Comparison of ENCODE assay signal across 33 mouse cellular contexts in the genomic region with DNA sequence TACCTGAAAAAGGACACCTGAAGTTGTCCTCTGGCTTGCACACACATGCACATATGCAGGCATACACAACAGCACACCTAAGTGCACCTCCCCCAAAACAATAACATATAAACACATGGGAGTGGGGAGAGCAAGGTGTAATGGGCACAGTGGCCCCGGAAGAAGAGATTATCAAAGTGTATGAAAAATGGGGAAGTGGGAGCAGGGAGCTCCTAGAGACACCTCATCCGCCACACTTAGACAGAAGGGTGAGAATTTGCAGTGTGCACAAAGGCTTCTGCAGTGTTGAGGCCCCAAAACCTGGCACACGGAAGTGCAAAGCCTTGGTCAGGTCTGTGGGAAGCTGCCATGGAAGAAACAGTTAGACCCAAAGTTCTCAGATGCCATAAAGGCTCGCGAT. TPM values are rescaled to one million over a fixed set of nuclear protein-coding genes. Genes with fewer than 3 reads are reported as not detected.
DNase-seq lines count a peak whose midpoint lies in the region; ATAC-seq lines count a peak whose summit lies in the region.
"Had no signal": no experiment of that assay in that cellular context is flagged by ENCODE, and none has a peak within 500 bp of the region (broad histone marks: within the 10 kb centered on the region; RNA-seq: fewer than 3 reads in every experiment).

No protein-coding gene starts in this region.

- H3K4me2 ChIP-seq in embryonic facial prominence, embryonic 13.5 days: no peak overlapping the region
- no peak overlapping the region for H3K4me2 ChIP-seq in kidney, embryonic 16.5 days (replicated peaks; ENCODE audit: low read depth, low read length)
- H3K4me2 ChIP-seq: embryonic facial prominence, embryonic 12.5 days; forebrain, embryonic 12.5 days; forebrain, embryonic 15.5 days; heart, embryonic 11.5 days; hindbrain, embryonic 12.5 days; hindbrain, embryonic 15.5 days had no signal

- 0 out of 2 replicates have a peak overlapping the region, but pooled peaks have one; percentile 3 for H3K9ac ChIP-seq in embryonic facial prominence, embryonic 13.5 days
- no peak overlapping the region for H3K9ac ChIP-seq in kidney, embryonic 16.5 days (replicated peaks; ENCODE audit: low read length)
- H3K9ac ChIP-seq: forebrain, embryonic 12.5 days; forebrain, embryonic 15.5 days; hindbrain, embryonic 12.5 days; hindbrain, embryonic 15.5 days had no signal

- H3K9me3 ChIP-seq in embryonic facial prominence, embryonic 13.5 days: no peaks in the 10 kb centered on the region
- no peaks in the 10 kb centered on the region for H3K9me3 ChIP-seq in embryonic facial prominence, embryonic 10.5 days
- H3K9me3 ChIP-seq in kidney, embryonic 16.5 days (ENCODE audit: low read length): no peaks in the 10 kb centered on the region
- H3K9me3 ChIP-seq: embryonic facial prominence, embryonic 12.5 days; forebrain, embryonic 12.5 days; forebrain, embryonic 15.5 days; G1E; hindbrain, embryonic 12.5 days; hindbrain, embryonic 15.5 days had no signal

- H3K36me3 ChIP-seq in embryonic facial prominence, embryonic 13.5 days: no peaks in the 10 kb centered on the region
- no peaks in the 10 kb centered on the region for H3K36me3 ChIP-seq in embryonic facial prominence, embryonic 10.5 days (replicated peaks)
- H3K36me3 ChIP-seq in splenic B cell, adult 2 months (ENCODE audit: control insufficient read depth, insufficient read depth, low read length, poor library complexity, severe bottlenecking): no peaks in the 10 kb centered on the region
- H3K36me3 ChIP-seq in kidney, embryonic 16.5 days (ENCODE audit: insufficient read depth, low read length): no peaks in the 10 kb centered on the region
- H3K36me3 ChIP-seq: embryonic facial prominence, embryonic 12.5 days; forebrain, embryonic 12.5 days; forebrain, embryonic 15.5 days; G1E; hindbrain, embryonic 12.5 days; hindbrain, embryonic 15.5 days had no signal

- no peak overlapping the region for H3K4me3 ChIP-seq in embryonic facial prominence, embryonic 13.5 days
- no peak overlapping the region for H3K4me3 ChIP-seq in embryonic facial prominence, embryonic 10.5 days
- H3K4me3 ChIP-seq in kidney, embryonic 16.5 days (ENCODE audit: low read length): no peak overlapping the region
- H3K4me3 ChIP-seq: embryonic facial prominence, embryonic 12.5 days; erythroblast, embryonic 14.5 days; forebrain, embryonic 12.5 days; forebrain, embryonic 15.5 days; hindbrain, embryonic 12.5 days; hindbrain, embryonic 15.5 days had no signal

- ATAC-seq in embryonic facial prominence, embryonic 13.5 days (ENCODE audit: insufficient number of reproducible peaks, insufficient read depth, low FRiP score, low TSS enrichment, low read depth): no peak
- 0 out of 2 replicates have a peak, but pooled peaks have one; percentile 30 for ATAC-seq in megakaryocyte, adult 5-6 weeks (ENCODE audit: poor library complexity, severe bottlenecking)
- ATAC-seq in kidney, embryonic 16.5 days (ENCODE audit: low FRiP score, low TSS enrichment): no peak
- ATAC-seq: forebrain, embryonic 15.5 days had no signal

- no peaks in the 10 kb centered on the region for H3K27me3 ChIP-seq in embryonic facial prominence, embryonic 13.5 days
- 0 out of 2 replicates have a peak, but pooled peaks cover 3% of the 10 kb centered on the region for H3K27me3 ChIP-seq in embryonic facial prominence, embryonic 10.5 days (replicated peaks; ENCODE audit: low read depth, poor library complexity, severe bottlenecking)
- no peaks in the 10 kb centered on the region for H3K27me3 ChIP-seq in splenic B cell, adult 2 months (ENCODE audit: control insufficient read depth, insufficient read depth, low read length, poor library complexity, severe bottlenecking)
- no peaks in the 10 kb centered on the region for H3K27me3 ChIP-seq in kidney, embryonic 16.5 days (ENCODE audit: insufficient read depth, low read length)
- H3K27me3 ChIP-seq: CH12.LX; embryonic facial prominence, embryonic 12.5 days; forebrain, embryonic 15.5 days; hindbrain, embryonic 12.5 days; hindbrain, embryonic 15.5 days had no signal

- 82% methylated on average over 5 of the region's 5 CpGs for WGBS in embryonic facial prominence, embryonic 13.5 days
- WGBS in embryonic facial prominence, embryonic 10.5 days: 83% methylated on average over 5 of the region's 5 CpGs
- WGBS in kidney, embryonic 16.5 days: 84% methylated on average over 5 of the region's 5 CpGs

- no peaks in the 10 kb centered on the region for H3K4me1 ChIP-seq in embryonic facial prominence, embryonic 13.5 days
- no peaks in the 10 kb centered on the region for H3K4me1 ChIP-seq in embryonic facial prominence, embryonic 10.5 days
- no peaks in the 10 kb centered on the region for H3K4me1 ChIP-seq in kidney, embryonic 16.5 days (ENCODE audit: insufficient read depth, low read length)
- H3K4me1 ChIP-seq: embryonic facial prominence, embryonic 12.5 days; forebrain, embryonic 12.5 days; forebrain, embryonic 15.5 days; hindbrain, embryonic 12.5 days; hindbrain, embryonic 15.5 days had no signal

- no peak overlapping the region for H3K27ac ChIP-seq in embryonic facial prominence, embryonic 13.5 days
- no peak overlapping the region for H3K27ac ChIP-seq in embryonic facial prominence, embryonic 10.5 days (replicated peaks)
- no peak overlapping the region for H3K27ac ChIP-seq in kidney, embryonic 16.5 days (ENCODE audit: low read length)
- H3K27ac ChIP-seq: embryonic facial prominence, embryonic 12.5 days; forebrain, embryonic 12.5 days; forebrain, embryonic 15.5 days; hindbrain, embryonic 12.5 days; hindbrain, embryonic 15.5 days had no signal

- DNase-seq in embryonic facial prominence, embryonic 10.5 days (ENCODE audit: low spot score): no peak
- DNase-seq in splenic B cell, adult 2 months (ENCODE audit: low read depth, low spot score): peak; percentile 17
- no peak for DNase-seq in kidney, adult 11 months
- DNase-seq: adrenal gland, adult 2 months; adrenal gland, postnatal 14 days; B cell, adult 2 months; cerebellum, adult 11 months; cerebellum, adult 2 months; cerebellum, adult 9-11 months; cerebellum, postnatal 25 days; gastrocnemius, postnatal 10 days; gastrocnemius, postnatal 36 days; heart, adult 11 months had no signal

RNA-seq across cellular contexts. Expression of a gene that starts 6.0 kb away (rescaled TPM):
- polyA plus RNA-seq in embryonic facial prominence, embryonic 13.5 days (2015; fragmentation: Nextera tagmentation; extraction: Ambion mirVana): 0.24 and 0.45 TPM in 2 replicates
- 0.14 and 0.20 TPM in 2 replicates for polyA plus RNA-seq in embryonic facial prominence, embryonic 10.5 days (2016; fragmentation: Nextera tagmentation; extraction: Ambion mirVana)
- 11.4 and 13.3 TPM in 2 replicates for total RNA-seq in megakaryocyte, adult 5-6 weeks (2015)
- 15.5 and 18.0 TPM in 2 replicates for total RNA-seq in megakaryocyte, adult 5-6 weeks (2017)
- 0.07 and 0.08 TPM in 2 replicates for polyA plus RNA-seq in kidney, embryonic 16.5 days (2015; fragmentation: Nextera tagmentation; extraction: Ambion mirVana)
- total RNA-seq: CH12.LX; gastrocnemius, adult 18-20 months; gastrocnemius, postnatal 36 days had no signal
- polyA plus RNA-seq: cerebellum, adult 2 months; erythroblast, embryonic 14.5 days; heart, embryonic 11.5 days; heart, postnatal 0 days had no signal

RNA-seq across cellular contexts. Expression of a gene that starts 8.8 kb away (rescaled TPM):
- polyA plus RNA-seq in embryonic facial prominence, embryonic 13.5 days (2015; fragmentation: Nextera tagmentation; extraction: Ambion mirVana): 62.0 and 64.3 TPM in 2 replicates
- polyA plus RNA-seq in embryonic facial prominence, embryonic 10.5 days (2016; fragmentation: Nextera tagmentation; extraction: Ambion mirVana): 102 and 103 TPM in 2 replicates
- total RNA-seq in megakaryocyte, adult 5-6 weeks (2015): 32.4 and 38.4 TPM in 2 replicates
- total RNA-seq in megakaryocyte, adult 5-6 weeks (2017): 44.2 and 58.2 TPM in 2 replicates
- polyA plus RNA-seq in kidney, embryonic 16.5 days (2015; fragmentation: Nextera tagmentation; extraction: Ambion mirVana): 99.3 and 104 TPM in 2 replicates

RNA-seq across cellular contexts. Expression of a gene that starts 21.8 kb away (rescaled TPM):
- polyA plus RNA-seq in embryonic facial prominence, embryonic 13.5 days (2015; fragmentation: Nextera tagmentation; extraction: Ambion mirVana): 53.3 and 75.6 TPM in 2 replicates
- 42.5 and 46.0 TPM in 2 replicates for polyA plus RNA-seq in embryonic facial prominence, embryonic 10.5 days (2016; fragmentation: Nextera tagmentation; extraction: Ambion mirVana)
- total RNA-seq in megakaryocyte, adult 5-6 weeks (2015): 29.5 and 32.4 TPM in 2 replicates
- 20.5 and 24.8 TPM in 2 replicates for total RNA-seq in megakaryocyte, adult 5-6 weeks (2017)
- 71.2 and 71.4 TPM in 2 replicates for polyA plus RNA-seq in kidney, embryonic 16.5 days (2015; fragmentation: Nextera tagmentation; extraction: Ambion mirVana)
- total RNA-seq: CH12.LX had no signal

RNA-seq across cellular contexts. Expression of a gene that starts 40.0 kb away (rescaled TPM):
- not detected in 2 replicates for polyA plus RNA-seq in embryonic facial prominence, embryonic 13.5 days (2015; fragmentation: Nextera tagmentation; extraction: Ambion mirVana)
- polyA plus RNA-seq in embryonic facial prominence, embryonic 10.5 days (2016; fragmentation: Nextera tagmentation; extraction: Ambion mirVana): not detected in 2 replicates
- not detected in 2 replicates for total RNA-seq in megakaryocyte, adult 5-6 weeks (2015)
- not detected in 2 replicates for total RNA-seq in megakaryocyte, adult 5-6 weeks (2017)
- not detected in 2 replicates for polyA plus RNA-seq in kidney, embryonic 16.5 days (2015; fragmentation: Nextera tagmentation; extraction: Ambion mirVana)
- total RNA-seq: adrenal gland, adult 2 months; adrenal gland, postnatal 14 days; adrenal gland, postnatal 4 days; CH12.LX; gastrocnemius, adult 18-20 months; gastrocnemius, postnatal 10 days; gastrocnemius, postnatal 36 days; heart, adult 8-10 months; heart, postnatal 25 days; hematopoietic stem cell, adult 5-6 weeks had no signal
- polyA plus RNA-seq: adrenal gland, adult 2 months; cerebellum, adult 2 months; embryonic facial prominence, embryonic 12.5 days; erythroblast, embryonic 14.5 days; forebrain, embryonic 12.5 days; forebrain, embryonic 15.5 days; G1E; heart, embryonic 11.5 days; heart, embryonic 14.5 days; heart, postnatal 0 days; hindbrain, embryonic 12.5 days; hindbrain, embryonic 15.5 days; intestine, embryonic 14.5 days had no signal

RNA-seq across cellular contexts. Expression of a gene that starts 40.7 kb away (rescaled TPM):
- 2.7 and 3.1 TPM in 2 replicates for polyA plus RNA-seq in embryonic facial prominence, embryonic 13.5 days (2015; fragmentation: Nextera tagmentation; extraction: Ambion mirVana)
- polyA plus RNA-seq in embryonic facial prominence, embryonic 10.5 days (2016; fragmentation: Nextera tagmentation; extraction: Ambion mirVana): 2.0 and 2.2 TPM in 2 replicates
- total RNA-seq in megakaryocyte, adult 5-6 weeks (2015): not detected in 2 replicates
- total RNA-seq in megakaryocyte, adult 5-6 weeks (2017): not detected in 2 replicates
- polyA plus RNA-seq in kidney, embryonic 16.5 days (2015; fragmentation: Nextera tagmentation; extraction: Ambion mirVana): 1.2 and 1.3 TPM in 2 replicates
- polyA plus RNA-seq: G1E had no signal
